Mouse (Mus musculus) mature B cell (primary cell): ENCODE measurements around the gene Cbarp.

Source experiments
- in situ Hi-C: fragments of 300-500 bp; cut with MboI; formaldehyde crosslinking; loops from 2 replicates; pipeline ENCODE4 v1.14.3; 2019

Gene Cbarp

DNA sequence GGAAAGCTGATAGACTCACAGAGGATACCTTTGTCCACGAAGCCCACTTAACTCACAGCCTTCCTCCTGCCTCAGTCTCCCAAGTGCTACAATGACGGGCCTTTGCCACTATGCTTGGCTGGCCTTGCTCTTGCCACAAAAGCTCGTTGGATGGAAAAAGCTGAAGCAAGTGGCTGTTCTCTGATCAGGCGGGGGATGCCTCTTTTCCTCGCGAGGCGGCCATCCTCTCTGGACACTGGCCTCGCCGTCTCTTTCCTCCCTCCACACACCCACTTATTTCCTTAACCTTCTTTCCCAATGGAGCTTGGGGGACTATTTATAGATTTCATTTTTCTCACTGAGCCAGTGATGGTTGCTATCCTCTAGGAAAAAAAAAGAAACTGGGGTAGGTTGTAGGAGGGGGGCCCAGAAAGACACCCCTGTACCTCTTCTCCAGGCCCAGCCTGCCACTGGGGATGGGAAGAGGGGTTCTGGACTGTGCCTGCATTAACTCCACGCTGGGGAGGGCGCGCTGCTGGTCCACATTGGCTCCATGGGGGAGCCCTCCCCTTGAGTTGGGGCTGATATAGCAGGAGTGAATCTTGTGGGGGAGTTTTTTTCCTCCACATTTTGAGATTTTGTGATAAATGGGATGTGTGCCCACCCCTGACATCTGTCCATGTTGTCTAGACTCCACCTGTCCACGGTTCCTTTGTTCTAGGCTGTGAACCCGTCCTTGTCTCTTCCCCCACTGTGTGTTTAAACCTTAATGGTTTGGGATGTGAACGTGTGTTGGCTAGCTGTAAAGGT, 16.7 kb upstream of the Cbarp start:
- in situ Hi-C loops = no loop called here

DNA sequence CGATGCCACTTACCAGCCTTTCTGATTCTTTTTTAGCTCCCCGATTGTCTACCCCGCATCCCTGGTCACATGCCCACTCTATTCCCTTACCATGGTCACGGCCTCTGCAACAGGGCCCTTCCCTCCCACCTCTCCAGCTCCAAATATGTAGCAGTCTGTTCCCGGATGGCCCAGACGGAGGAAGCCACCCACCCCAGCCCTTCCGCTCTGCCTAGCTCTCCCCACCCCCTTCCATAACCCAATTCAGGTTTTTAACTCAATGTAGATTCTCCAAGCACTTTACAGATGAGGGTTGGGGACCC, 16.1 kb upstream of the Cbarp start:
- in situ Hi-C loops = no loop called here

DNA sequence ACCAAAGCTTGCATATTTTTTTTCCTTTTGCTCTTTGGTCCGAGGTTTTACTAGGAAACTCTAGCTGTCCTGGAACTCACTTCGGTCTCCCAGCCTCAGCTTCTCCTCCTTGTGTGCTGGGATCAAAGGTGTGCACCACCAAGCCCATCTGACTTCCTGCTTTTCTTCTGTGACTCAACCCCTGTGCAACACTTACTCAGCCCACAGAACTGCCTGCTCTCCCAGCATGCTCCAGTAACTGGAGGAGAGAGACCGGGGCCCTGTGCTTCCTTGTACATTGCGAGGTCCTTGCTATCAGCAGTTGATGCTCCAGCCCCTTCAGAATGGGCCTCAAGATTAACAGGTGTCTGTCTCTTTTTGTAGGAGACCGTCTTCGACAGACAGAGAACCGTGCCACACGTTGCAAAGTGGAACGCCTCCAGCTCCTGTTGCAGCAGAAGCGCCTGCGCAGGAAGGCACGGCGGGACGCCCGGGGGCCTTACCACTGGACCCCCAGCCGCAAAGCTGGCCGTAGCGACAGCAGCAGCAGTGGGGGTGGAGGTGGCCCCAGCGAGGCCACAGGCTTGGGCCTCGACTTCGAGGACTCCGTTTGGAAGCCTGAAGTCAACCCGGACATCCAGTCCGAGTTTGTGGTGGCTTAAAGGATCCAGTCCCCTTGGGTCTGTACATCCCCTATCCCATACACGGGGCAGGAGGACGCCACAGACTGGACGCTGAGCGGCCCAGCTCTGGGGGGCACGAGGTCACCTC, 15.5 kb upstream of the Cbarp start:
- in situ Hi-C loops = no loop called here

DNA sequence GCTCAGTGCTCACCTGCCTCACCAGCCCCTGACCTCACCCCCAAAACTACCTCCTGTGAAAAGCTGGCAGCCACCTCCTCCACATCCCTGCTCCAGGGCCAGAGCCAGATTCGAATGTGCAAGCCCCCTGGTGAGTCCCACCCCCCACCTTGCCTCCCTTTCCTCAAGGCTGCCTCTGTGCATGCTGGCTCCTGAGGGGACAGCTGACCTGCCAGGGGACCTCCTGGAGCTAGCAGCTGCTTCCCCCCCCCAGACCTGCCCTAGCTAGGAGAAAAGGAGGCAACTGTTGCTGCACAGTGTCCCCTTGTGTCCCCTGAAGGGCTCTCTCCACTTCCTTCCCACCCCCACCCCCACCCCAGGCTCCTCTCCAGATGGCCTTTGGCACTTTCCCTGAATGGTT, 14.6 kb upstream of the Cbarp start:
- in situ Hi-C loops = no loop called here

DNA sequence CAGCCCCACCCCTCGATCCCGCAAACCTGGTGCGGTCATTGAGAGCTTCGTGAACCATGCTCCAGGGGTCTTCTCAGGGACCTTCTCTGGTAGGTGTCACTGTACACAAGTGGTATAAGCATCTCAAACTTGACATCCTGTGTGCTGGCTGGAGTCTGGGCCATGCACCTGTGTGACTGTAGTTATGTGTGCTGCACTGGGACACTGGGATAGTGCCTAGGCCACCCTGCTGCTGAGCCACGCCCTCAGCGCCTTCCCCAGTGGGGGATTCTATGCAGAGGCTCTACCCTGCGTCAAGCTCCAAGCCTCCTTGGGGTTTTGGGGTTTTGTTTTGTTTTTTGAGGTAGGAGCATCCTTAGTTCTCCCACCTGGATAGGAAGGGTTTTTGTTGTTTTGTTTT, 13.7 kb upstream of the Cbarp start:
- in situ Hi-C loops = no loop called here

DNA sequence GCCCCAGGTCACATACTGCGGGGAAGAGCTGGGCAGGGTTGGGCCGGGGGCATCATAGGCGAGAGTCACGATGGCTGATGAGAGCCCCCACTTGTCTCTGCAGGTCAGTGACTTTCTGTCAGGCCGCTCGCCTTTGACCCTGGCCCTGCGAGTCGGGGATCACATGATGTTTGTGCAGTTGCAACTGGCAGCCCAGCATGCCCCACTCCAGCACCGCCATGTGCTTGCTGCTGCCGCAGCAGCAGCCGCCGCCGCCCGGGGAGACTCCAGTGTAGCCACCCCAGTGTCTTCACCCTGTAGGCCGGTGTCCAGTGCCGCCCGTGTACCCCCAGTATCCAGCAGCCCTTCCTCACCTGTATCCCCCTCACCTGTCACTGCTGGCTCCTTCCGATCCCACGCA, 13.1 kb upstream of the Cbarp start:
- in situ Hi-C loops = no loop called here

DNA sequence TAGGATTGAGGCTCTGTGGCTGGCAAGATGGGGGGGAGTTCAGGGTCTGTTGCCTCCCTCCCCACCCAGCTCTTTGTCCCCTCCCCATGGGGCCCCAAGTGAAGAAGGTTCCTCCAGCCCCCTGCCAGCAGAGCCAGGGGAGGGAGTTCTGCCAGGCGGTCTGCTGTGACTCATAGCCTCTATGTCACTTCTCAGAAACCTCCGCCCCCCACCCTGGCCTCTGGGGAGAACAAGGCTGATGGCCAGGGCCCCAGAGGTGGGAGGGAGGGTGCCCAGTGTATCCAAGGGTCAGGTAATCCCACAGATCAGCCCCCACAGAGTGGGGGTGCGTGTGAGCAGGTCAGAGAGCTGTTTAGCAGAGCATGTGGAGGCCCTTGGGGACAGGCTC, 12.2 kb upstream of the Cbarp start:
- in situ Hi-C loops = no loop called here

DNA sequence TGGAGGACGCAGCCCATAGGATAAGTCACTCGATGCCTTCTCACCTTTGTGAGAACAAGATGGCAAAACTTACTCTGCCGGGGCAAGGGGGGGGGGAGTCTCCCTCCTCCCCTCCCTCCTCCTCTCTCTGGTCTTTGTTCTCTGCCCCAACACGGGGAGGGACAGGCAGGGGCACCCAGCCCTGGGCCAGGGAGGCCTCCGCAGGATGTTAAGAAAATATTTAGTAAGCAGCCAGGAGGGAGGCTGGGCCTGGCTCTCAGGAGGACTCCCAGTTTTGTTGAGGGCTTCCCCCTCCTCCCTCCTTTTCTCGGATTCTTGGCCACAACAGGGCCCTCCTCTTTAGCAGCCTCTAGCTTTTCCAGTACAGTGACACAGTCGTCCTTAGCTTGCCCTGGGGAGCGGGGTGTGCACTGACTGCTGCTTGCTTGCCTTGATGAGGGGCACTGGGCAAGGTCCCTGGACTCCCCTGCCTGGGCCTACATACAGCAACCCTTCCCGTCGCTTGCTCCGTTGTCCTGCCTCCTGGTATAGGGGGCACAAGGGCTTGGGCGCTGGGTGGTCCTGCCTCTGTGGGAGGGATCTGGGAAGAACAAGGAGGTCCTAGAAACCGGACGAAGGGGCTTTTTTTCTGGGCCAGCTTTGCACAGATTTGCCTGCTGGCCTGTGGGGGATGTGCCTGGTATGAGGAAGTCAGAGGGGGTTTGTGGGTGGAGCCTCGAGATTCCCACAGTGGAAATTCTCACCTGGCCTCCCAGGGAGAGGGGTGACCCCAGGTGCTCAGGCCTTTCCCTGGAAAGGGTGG, 11.6 kb upstream of the Cbarp start:
- in situ Hi-C loops = no loop called here

DNA sequence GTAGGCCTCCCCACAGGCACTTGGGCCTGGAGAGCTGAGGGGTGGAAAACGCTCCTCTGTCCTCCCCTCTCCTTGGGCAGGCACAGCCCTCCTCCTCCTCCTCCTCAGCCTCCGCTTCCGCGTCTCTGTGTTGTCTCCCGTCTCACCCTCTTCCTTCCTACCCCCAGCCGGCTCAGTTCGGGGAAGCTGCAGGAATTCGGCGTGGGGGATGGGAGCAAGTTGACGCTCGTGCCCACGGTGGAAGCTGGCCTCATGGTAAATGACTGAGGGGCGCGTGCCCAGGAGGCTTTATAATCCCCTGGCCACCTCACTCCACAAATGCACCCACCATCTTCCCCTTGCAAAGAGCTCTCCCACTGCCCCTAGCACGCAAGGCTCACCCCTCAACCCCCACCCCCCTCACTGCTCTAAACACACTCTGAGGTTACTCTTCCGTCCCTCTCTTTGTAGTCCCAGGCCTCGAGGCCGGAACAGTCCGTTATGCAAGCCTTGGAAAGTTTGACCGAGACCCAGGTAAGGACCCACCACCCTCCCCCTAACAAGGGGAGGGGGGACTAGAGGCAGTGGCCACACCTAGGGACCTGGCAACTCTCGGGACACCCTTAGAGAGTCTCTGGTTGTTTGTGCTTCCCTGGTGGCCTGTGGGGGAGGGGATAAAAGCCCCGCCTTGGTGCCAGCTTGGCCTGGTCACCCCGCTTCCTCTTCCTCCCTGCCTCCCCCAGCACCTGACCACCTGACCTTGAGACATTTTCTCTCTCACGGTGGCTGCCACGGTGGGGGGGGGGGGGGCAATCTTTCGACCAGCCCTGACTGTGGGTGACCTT, 10.8 kb upstream of the Cbarp start:
- in situ Hi-C loops = no loop called here

DNA sequence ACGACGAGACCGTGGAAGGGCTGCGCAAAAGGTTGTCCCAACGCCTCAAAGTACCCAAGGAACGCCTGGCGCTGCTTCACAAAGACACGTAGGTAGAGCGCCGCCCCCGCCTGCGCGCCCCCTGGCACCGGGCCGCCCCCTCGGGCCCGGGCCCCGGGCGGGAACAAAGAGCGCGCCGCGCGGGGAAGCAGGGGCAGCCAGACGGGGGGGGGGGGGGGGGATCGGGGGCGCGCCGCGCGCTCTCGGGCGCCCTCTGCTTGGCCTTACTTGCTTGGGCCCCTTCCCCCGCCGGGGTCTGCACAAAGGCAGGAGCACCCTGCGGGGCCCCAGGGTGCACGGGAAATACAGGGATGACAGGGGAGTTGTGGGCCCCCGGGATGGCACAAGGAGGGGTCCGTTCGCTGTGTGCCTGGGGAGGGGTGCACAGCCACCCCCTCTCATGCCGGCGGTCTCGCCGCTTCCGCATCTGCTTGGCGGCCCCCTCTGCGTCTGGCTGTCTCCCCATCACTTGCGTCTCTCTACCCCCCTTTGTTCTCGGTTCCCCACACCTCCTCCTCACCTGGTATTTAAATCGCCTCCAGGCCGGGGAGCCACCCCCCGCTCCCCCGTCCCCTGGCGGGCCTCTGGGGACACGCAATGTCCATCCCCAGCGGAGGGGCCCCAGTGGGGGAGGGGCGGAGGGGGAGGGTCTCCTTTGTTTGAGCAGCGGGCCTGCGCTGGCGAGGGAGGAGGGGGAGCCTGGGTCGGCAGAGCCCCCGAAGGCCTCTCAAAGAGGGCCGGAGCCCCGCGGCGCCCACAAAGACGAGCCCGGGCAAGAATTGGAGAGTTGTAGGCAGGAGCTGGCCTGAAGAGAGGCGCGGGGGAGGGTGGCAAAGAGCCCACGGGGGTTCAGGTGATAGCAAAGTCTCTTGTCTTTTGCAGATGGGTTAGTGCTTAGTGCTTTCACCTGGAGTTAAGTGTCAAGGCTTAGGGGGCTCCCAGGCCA, 9.9 kb upstream of the Cbarp start:
- in situ Hi-C loops = no loop called here

DNA sequence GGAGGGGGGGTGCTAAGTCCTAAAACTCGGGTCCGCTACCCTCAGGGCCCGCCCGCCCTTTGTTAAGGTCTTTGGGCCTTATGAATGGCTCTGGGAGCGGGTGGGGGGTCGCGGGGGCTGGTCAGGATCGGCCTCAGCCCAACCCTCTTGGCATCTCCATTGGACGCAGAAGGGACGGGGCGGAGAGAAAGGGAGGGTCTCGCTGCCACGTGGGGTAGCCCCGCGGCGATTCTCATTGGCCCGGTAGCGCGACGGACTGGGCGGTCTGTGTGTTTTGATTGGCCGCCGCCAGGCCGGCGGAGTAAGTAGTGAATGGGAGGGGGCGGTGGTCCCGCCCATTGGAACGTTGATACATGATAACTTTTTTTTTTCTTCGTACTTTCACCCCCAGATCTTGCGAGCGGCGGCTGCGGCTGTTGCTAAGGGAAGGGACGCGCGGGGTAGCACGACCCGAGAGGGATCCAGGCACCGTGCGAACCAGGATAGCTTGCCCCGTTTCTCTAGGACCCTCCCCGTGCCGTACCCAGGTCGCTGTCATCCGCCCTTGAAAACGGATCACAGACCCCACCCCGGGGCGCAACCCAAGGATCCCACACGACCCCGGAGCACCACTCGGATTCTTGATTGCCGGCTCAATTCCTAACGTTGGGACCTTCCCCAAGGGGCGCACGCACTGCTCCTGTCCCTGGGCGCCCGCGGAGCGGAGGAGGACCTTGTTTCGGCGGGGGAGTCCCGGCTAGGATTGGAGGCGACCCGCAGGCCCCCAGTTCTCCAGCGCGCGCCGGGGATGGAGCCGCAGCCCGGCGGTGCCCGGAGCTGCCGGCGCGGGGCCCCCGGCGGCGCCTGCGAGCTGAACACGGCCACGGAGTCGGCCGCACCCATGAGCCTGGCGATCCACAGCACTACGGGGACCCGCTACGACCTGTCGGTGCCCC, 8.9 kb upstream of the Cbarp start:
- in situ Hi-C loops = no loop called here

DNA sequence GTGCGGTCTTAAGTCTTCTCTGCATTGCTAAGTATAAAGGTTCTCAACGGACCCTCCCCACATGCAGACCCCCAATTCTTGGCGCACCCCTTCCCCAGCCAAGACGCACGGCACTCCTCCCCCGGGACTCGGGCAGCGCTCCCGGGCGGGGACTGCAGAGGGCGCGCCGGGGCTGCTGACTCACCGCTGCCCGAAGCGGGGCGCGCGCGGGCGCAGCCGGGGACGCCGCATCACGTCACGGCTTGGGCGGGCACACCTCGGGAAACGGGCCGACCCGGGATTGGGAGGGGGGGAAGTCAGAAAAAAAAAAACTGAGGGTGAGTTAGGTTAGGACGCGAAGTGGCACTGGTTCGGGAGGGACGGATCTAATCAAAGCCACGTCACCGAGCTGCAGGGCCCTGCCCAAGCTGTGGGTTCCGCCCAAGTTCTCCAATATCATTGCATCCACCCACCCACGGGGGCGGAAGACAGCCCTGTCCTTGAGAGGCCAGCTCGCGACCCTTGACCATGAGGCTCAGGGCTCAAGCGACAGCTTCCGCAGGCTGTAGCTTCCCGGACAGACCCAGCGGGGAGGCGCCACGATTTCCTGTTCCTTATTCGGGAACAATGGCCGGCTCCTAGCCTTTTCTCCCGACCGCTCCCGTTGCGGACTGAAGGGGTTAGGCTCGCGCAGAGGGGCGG, 8.1 kb upstream of the Cbarp start:
- in situ Hi-C loops = no loop called here

DNA sequence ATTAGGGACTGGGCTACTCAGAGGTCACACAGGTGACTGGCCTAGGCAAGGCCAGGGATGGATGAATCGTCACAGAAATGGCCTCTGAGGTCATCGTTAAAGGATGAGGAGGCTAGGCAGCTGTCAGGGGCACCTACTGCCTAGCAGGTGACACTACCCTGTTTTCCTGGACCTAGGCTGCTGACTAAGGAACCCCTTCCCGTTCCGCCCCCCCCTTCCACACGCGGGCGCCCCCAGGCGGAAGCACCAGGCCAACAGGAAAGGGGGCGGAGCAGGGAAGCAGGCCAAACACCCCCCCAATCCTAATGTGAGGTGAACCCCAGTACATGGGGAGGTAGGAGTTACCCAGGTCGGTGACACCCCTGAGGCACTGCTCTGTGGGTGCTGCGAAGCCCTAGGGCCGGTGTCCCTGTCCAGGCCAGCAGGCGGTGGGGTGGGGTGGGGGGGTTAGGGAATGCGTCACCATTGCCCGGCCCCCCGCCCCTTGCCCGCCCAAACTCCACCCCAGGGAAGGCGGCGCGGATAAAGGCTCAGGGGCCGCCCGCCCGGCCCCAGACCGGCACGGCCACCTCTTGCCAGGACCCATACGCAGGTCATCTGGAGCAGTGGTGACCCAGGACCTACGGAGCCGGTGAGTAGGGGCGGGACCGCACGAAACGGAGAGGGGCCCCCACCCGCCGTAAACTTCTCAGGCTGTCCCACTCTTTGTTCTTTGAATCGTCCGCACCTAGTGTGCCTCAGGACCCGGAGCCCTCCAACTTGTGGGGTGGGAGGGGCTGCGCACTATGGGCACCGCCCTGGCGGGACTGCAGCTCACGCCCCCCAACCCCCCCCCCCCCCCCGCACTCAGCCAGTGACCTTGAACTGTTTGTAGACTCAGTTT, 7.3 kb upstream of the Cbarp start, which contains the start of gene Midn:
Midn (plus strand) TSS at position 554 of the 883 bp plus-strand sequence.
- in situ Hi-C loops = no loop called here

DNA sequence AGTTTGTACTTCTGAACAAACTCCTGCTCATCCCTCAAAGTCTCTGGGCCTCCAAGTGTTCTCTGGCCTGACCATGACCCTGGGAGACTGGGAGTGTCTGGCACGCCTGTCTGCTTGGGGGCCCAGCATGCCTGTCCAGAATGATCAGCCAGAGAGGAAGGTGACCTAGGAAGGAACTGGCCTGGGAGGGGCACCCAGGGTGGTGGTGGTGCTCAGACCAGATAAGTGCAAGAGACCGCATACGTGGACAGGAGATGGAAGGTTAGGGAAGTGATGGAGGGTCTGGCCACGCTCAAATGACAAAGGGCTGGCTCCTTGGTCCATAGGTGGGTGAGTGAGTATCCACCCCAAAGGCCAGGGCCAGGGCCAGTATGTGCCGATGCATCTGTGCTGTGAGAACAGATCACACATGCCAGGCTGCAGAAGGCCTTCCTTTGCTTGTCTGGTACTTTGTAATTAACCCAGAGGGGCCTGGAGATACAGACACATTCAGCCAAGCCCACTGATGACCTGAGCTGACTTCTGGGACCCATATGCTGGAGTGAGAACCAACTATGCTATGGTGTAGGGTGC, 6.6 kb upstream of the Cbarp start:
- in situ Hi-C loops = no loop called here

DNA sequence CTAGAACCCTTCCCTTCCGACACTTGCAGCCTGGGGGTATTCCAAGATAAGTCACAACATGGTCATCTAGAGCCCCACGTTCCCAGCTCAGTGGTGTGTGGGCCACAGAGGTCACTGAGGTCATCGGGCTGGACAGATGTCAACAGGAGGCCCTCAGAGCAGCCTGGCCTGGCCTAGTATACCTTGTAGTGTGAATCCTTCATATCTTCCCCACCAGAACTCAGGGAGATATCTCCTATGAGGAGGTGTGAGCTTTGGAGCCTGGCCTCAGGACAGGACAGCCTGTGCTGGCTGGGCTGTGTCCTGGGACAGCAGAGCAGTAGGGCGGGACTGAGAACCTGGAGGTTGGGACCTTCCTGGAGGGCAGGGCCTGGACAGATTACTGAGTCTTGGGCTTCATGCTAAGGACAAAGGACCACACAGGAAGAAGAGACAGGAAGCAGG, 6.0 kb upstream of the Cbarp start:
- in situ Hi-C loops = no loop called here

DNA sequence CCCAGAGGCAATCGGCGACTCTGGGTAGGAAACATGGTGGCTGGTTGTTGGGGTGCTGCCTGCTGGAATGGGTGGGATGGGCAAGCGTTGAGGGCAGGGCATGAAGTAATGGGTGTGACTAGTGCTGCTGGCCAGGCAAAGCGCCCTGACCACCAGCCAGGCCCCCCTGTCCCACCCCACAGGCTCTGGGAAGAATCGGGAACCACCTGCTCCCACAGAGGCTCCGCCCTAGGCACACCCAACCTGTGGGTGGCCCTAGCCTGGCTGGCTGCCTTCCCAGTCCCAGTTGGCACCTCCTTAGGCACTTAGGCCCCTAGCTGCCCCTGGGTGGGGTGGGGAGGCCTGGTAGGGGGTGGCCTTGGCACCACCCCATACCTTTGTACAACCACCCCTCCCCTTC, 5.3 kb upstream of the Cbarp start:
- in situ Hi-C loops = no loop called here
